Mouse (Mus musculus) midbrain, embryonic 16.5 days (tissue): ENCODE results near the gene Drc7. TPM values are rescaled to one million over a fixed set of nuclear protein-coding genes. Genes with fewer than 3 reads are reported as not detected.

Source experiments
- ATAC-seq: fragments of 200-750 bp; cut with Nextera tagmentation; 2 replicates; pipeline ENCODE4 v1.8.0; 2017; ENCODE audit warnings: moderate TSS enrichment
- H3K27ac ChIP-seq: fragments of 300-500 bp; sonication (generic); 2 replicates; pipeline ENCODE4 v1.5.1; 2014; ENCODE audit warnings: mild to moderate bottlenecking, low read length, mixed read lengths
- H3K27me3 ChIP-seq: fragments of 300-500 bp; sonication (generic); 2 replicates; pipeline ENCODE4 v1.6.1; 2014; ENCODE audit warnings: low read depth, low read length, mixed read lengths; ENCODE audit not compliant: control insufficient read depth, insufficient read depth
- H3K36me3 ChIP-seq: fragments of 300-500 bp; sonication (generic); 2 replicates; pipeline ENCODE4 v1.6.1; 2014; ENCODE audit warnings: mild to moderate bottlenecking, low read length, moderate library complexity, mixed read lengths; ENCODE audit not compliant: control insufficient read depth, insufficient read depth
- H3K4me1 ChIP-seq: fragments of 300-500 bp; sonication (generic); 2 replicates; pipeline ENCODE4 v1.6.1; 2014; ENCODE audit warnings: mild to moderate bottlenecking, low read length, mixed read lengths; ENCODE audit not compliant: control insufficient read depth, insufficient read depth
- H3K4me2 ChIP-seq: fragments of 300-500 bp; sonication (generic); 2 replicates; pipeline ENCODE4 v1.6.1; 2014; ENCODE audit warnings: mild to moderate bottlenecking, low read length, mixed read lengths
- H3K4me3 ChIP-seq: fragments of 300-500 bp; sonication (generic); 2 replicates; pipeline ENCODE4 v1.5.1; 2014; ENCODE audit warnings: low read depth, mild to moderate bottlenecking, low read length, moderate library complexity, mixed read lengths
- H3K9ac ChIP-seq: fragments of 300-500 bp; sonication (generic); 2 replicates; pipeline ENCODE4 v1.6.1; 2014; ENCODE audit warnings: low read depth, low read length, mixed read lengths
- H3K9me3 ChIP-seq: fragments of 300-500 bp; sonication (generic); replicated peaks from 2 replicates; pipeline ENCODE4 v1.6.1; 2014; ENCODE audit warnings: mild to moderate bottlenecking, low read length, mixed read lengths; ENCODE audit not compliant: control insufficient read depth, poor library complexity, severe bottlenecking
- WGBS: fragments of 180-500 bp; shearing (Covaris S2); extraction: QIAGEN DNeasy Blood & Tissue Kit; methylation state at CpG from one replicate; pipeline ENCODE4 v1.1.7; 2014; 5-methylcytosine and 5-hydroxymethylcytosine counted together
- polyA plus RNA-seq: library from polyadenylated mRNA; unstranded; fragments of >200 nt; fragmentation: Nextera tagmentation; extraction: Ambion mirVana; gene quantifications from 2 replicates; pipeline ENCODE4 v1.2.1, GENCODE M21; 2015

Drc7 gene
- polyA plus RNA-seq, 1 experiment from 2014 or later, result 2.5 TPM

DNA sequence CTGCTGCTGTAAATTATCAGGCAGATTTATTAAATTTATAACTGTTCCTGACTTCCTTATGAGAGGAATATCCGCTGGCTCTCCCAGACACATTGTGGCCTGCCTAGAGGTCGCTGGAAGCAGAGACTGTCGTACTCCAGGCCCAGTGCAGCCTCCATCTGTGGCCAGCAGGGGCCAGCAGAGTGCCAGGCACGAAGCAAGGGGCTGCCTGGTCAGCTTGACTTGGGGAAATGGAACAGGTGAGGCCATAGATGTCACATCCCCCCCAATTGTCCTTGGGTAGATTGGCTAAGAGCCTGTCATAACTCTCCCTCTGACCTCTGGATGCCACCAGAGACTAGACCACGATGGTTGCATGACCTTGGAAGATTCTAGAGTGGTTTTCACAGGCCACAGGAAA, 44.1 kb downstream of the Drc7 start:
- Histone ChIP-seq H3K36me3 (peaks cover 51% of the 10 kb centered on the region), H3K9ac (no peak overlapping the region), H3K27me3 (no peaks in the 10 kb centered on the region), H3K4me3 (no peak overlapping the region), H3K4me2 (no peak overlapping the region), H3K27ac (no peak overlapping the region), H3K9me3 (no peaks in the 10 kb centered on the region), H3K4me1 (no peaks in the 10 kb centered on the region)
- 31% methylated on average over 5 of the region's 5 CpGs for WGBS
- peak; percentile 59; the same call in 1 of the 2 replicates for ATAC-seq

GRCm38 (mm10) chr8:95101972-95102371, 47.1 kb downstream of the Drc7 start:
- Histone ChIP-seq H3K4me3 (no peak overlapping the region), H3K36me3 (peaks cover 42% of the 10 kb centered on the region)

GRCm38 (mm10) chr8:95107306-95107705, 52.4 kb downstream of the Drc7 start:
- Histone ChIP-seq H3K4me1 (no peaks in the 10 kb centered on the region), H3K27ac (no peak overlapping the region), H3K4me3 (no peak overlapping the region), H3K4me2 (no peak overlapping the region), H3K36me3 (peaks cover 20% of the 10 kb centered on the region), H3K9me3 (no peaks in the 10 kb centered on the region), H3K27me3 (no peaks in the 10 kb centered on the region), H3K9ac (no peak overlapping the region)
- no peak for ATAC-seq
- 83% methylated on average over 13 of the region's 13 CpGs for WGBS

More at GRCm38 (mm10) chr8:95101972-95102371, 47.1 kb downstream of the Drc7 start:
- Histone ChIP-seq H3K4me1 (no peaks in the 10 kb centered on the region), H3K4me2 (no peak overlapping the region), H3K9me3 (no peaks in the 10 kb centered on the region), H3K27ac (no peak overlapping the region), H3K9ac (no peak overlapping the region), H3K27me3 (no peaks in the 10 kb centered on the region)
- WGBS, result 75% methylated on average over 4 of the region's 4 CpGs
- no peak for ATAC-seq

DNA sequence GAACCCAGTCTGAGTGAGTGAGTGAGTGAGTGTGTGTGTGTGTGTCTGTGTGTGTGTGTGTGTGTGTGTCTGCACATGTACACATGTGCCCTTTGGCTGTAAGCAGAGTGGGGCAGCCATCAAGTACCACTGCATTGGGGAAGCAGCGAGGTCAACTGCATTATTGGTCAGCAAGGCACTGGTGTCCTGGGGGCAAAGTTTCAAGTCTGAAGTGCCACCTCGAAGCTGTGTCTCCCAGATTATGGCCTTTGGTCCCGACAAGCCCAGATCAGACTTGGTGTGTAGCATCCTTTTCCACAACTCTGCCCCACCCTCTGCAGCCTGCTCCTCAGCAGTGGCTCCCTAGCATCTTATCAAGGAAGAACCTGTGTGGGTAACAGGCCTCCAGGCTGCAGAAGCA, 57.7 kb downstream of the Drc7 start:
- no peaks in the 10 kb centered on the region for H3K27me3 ChIP-seq
- H3K27ac ChIP-seq, result no peak overlapping the region
- H3K4me1 ChIP-seq, result no peaks in the 10 kb centered on the region
- H3K36me3 ChIP-seq, result peaks cover 5% of the 10 kb centered on the region
- ATAC-seq, result no peak
- no peak overlapping the region for H3K9ac ChIP-seq
- H3K4me2 ChIP-seq, result no peak overlapping the region
- H3K4me3 ChIP-seq, result no peak overlapping the region
- H3K9me3 ChIP-seq, result no peaks in the 10 kb centered on the region
- 91% methylated on average over 3 of the region's 3 CpGs for WGBS

GRCm38 (mm10) chr8:95113108-95113507, 58.2 kb downstream of the Drc7 start:
- WGBS, result 76% methylated on average over 4 of the region's 4 CpGs
- Histone ChIP-seq H3K4me3 (no peak overlapping the region), H3K4me1 (no peaks in the 10 kb centered on the region), H3K4me2 (no peak overlapping the region), H3K9me3 (no peaks in the 10 kb centered on the region), H3K9ac (no peak overlapping the region), H3K27ac (no peak overlapping the region), H3K36me3 (peaks cover 5% of the 10 kb centered on the region; the same call in 1 of the 2 replicates), H3K27me3 (no peaks in the 10 kb centered on the region)
- ATAC-seq, result peak; percentile 32; the same call in 1 of the 2 replicates

GRCm38 (mm10) chr8:95113750-95114149, 58.8 kb downstream of the Drc7 start:
- no peaks in the 10 kb centered on the region for H3K27me3 ChIP-seq
- no peak overlapping the region for H3K4me3 ChIP-seq
- H3K9ac ChIP-seq, result no peak overlapping the region
- ATAC-seq, result peak; percentile 75
- no peaks in the 10 kb centered on the region for H3K4me1 ChIP-seq
- no peaks in the 10 kb centered on the region for H3K9me3 ChIP-seq
- H3K4me2 ChIP-seq, result no peak overlapping the region
- WGBS, result 73% methylated on average over 3 of the region's 3 CpGs
- peaks cover 3% of the 10 kb centered on the region; the same call in 1 of the 2 replicates for H3K36me3 ChIP-seq
- no peak overlapping the region for H3K27ac ChIP-seq

- H3K27ac ChIP-seq, result no peak overlapping the region
- H3K27me3 ChIP-seq, result no peaks in the 10 kb centered on the region
- ATAC-seq, result no peak
- H3K4me3 ChIP-seq, result no peak overlapping the region
- H3K4me1 ChIP-seq, result peaks cover 5% of the 10 kb centered on the region; the same call in 1 of the 2 replicates
- H3K9me3 ChIP-seq, result no peaks in the 10 kb centered on the region
- H3K36me3 ChIP-seq, result peaks cover 4% of the 10 kb centered on the region; the same call in 1 of the 2 replicates
- WGBS, result 92% methylated on average over 5 of the region's 5 CpGs
- no peak overlapping the region for H3K9ac ChIP-seq
- H3K4me2 ChIP-seq, result no peak overlapping the region
Observed at GRCm38 (mm10) chr8:95123455-95123854, 68.6 kb downstream of the Drc7 start.

GRCm38 (mm10) chr8:95126497-95126896, 71.6 kb downstream of the Drc7 start:
- WGBS, result 92% methylated on average over 11 of the region's 11 CpGs
- Histone ChIP-seq H3K27me3 (no peaks in the 10 kb centered on the region), H3K9ac (no peak overlapping the region), H3K9me3 (no peaks in the 10 kb centered on the region), H3K4me3 (no peak overlapping the region), H3K4me1 (peaks cover 5% of the 10 kb centered on the region; the same call in 1 of the 2 replicates), H3K36me3 (peaks cover 8% of the 10 kb centered on the region), H3K4me2 (no peak overlapping the region), H3K27ac (no peak overlapping the region)
- no peak for ATAC-seq

DNA sequence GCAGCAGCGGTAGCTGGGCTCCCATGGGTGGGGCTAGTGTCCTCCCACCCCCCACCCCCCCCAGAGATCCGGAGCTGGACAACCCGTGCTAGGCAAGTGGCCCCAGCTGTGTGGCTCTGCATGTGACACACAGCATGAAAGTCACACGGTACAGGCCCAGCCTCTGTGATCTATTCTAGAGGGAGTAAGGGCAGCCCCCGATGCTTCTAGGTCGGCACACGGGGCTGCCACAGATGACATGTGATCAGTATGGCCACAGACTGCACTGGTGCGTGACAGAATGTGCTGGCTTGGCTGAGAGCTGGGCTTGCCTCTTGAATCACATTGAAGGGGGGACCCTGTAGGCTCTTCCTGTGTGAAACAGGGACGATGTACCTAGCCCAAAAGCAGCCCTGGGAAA, 72.8 kb downstream of the Drc7 start:
- H3K4me3 ChIP-seq, result no peak overlapping the region
- peak; percentile 32; the same call in 1 of the 2 replicates for ATAC-seq
- WGBS, result 50% methylated on average over 9 of the region's 9 CpGs
- H3K27me3 ChIP-seq, result no peaks in the 10 kb centered on the region
- H3K27ac ChIP-seq, result no peak overlapping the region
- H3K9me3 ChIP-seq, result no peaks in the 10 kb centered on the region
- H3K9ac ChIP-seq, result no peak overlapping the region
- no peak overlapping the region for H3K4me2 ChIP-seq
- H3K4me1 ChIP-seq, result no peaks in the 10 kb centered on the region
- peaks cover 8% of the 10 kb centered on the region for H3K36me3 ChIP-seq
